Mouse (Mus musculus): ENCODE results near the gene Olfr516.

DNA sequence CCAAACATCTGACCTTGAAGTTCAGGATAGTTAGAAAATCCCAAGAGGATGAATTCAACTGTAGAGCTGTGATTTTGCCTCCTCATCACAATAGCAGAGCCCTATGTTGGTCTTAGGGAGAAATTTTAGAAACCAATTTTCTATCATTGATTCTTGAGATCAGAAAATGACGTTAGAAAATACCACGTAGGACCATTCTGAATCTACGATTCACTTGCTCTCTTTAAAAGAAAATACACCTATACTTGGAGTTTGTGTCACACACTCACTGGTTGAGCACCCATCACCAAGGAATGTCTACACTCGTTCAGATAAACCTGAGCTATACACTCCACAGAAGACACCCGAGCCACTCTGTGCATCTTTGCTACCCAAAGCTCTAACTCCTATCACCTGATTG lies 44.0 kb upstream of the Olfr516 start, which contains the start of gene Olfr519:
- no peak for TF ChIP-seq CTCF (conservative IDR thresholded peaks at IDR 0.05; ENCODE audit: low read length)
- no peak for TF ChIP-seq NANOG (IDR thresholded peaks at IDR 0.05; ENCODE audit: borderline replicate concordance, low read length)

Measured in E14TG2a.4 (cell line).